Mouse (Mus musculus) left cerebral cortex, adult 9 months (tissue): ENCODE measurements at regions not wholly inside any gene's neighbourhood (a gene's known extent, or its start where the extent isn't known, plus 50 kb on each side); places are given as distances from the start of the nearest gene placed in this dataset.
"Not testable (repeated sequence)": the region's sequence is repeated elsewhere in the genome, so short reads cannot be mapped to it uniquely, and the experiment has no call there.

ENCODE experiments used
- DNase-seq, 2 experiments: peaks; one replicate each; pipeline ENCODE4 v3.0.0; 2022; ENCODE audit warnings: low spot score in 2 of 2

- no peak for DNase-seq
Measured at GRCm38 (mm10) chr17:76703823-76704222, 1152.1 kb upstream of the Fam98a start.

GRCm38 (mm10) chr17:76696219-76696618, 1144.5 kb upstream of the Fam98a start:
- no peak for DNase-seq

- DNase-seq: no peak
Measured at GRCm38 (mm10) chr17:76658056-76658455, 1106.3 kb upstream of the Fam98a start.

- peak in 1 of 2 experiments; percentile 15 for DNase-seq
Measured at GRCm38 (mm10) chr17:76625976-76626375, 1074.2 kb upstream of the Fam98a start.

- DNase-seq: peak in 1 of 2 experiments; percentile 2
Measured at GRCm38 (mm10) chr17:76605237-76605636, 1053.5 kb upstream of the Fam98a start.

- DNase-seq: no peak
Measured at GRCm38 (mm10) chr17:76578323-76578722, 1026.6 kb upstream of the Fam98a start.

- no peak for DNase-seq
Measured at GRCm38 (mm10) chr17:76559725-76560124, 1008.0 kb upstream of the Fam98a start.

- peak in 1 of 2 experiments; percentile 4 for DNase-seq
Measured at GRCm38 (mm10) chr17:76545566-76545965, 993.8 kb upstream of the Fam98a start.

- DNase-seq: no peak
Measured at GRCm38 (mm10) chr17:76535772-76536171, 984.0 kb upstream of the Fam98a start.

GRCm38 (mm10) chr17:76501732-76502131, 950.0 kb upstream of the Fam98a start:
- DNase-seq: no peak

GRCm38 (mm10) chr17:76500446-76500845, 948.7 kb upstream of the Fam98a start:
- DNase-seq: no peak

GRCm38 (mm10) chr17:76499981-76500380, 948.2 kb upstream of the Fam98a start:
- not testable (repeated sequence) for DNase-seq

- DNase-seq: no peak
Measured at GRCm38 (mm10) chr17:76487347-76487746, 935.6 kb upstream of the Fam98a start.

- DNase-seq: no peak
Measured at GRCm38 (mm10) chr17:76484130-76484529, 932.4 kb upstream of the Fam98a start.

GRCm38 (mm10) chr17:76451296-76451834, 899.6 kb upstream of the Fam98a start:
- DNase-seq: no peak
